Mouse (Mus musculus): ENCODE results near the gene Auts2.

Auts2 gene

GRCm38 (mm10) chr5:132170010-132170409 lies 373.1 kb downstream of the Auts2 start:
- DNase-seq (ENCODE audit: low spot score) = no peak

- DNase-seq (ENCODE audit: low spot score) = no peak
These were observed 374.3 kb downstream of the Auts2 start for GRCm38 (mm10) chr5:132168805-132169204.

- no peak for DNase-seq (ENCODE audit: low spot score)
These were observed 374.9 kb downstream of the Auts2 start for GRCm38 (mm10) chr5:132168224-132168623.

GRCm38 (mm10) chr5:132166559-132166958 lies 376.6 kb downstream of the Auts2 start:
- no peak for DNase-seq (ENCODE audit: low spot score)

- no peak for DNase-seq (ENCODE audit: low spot score)
These were observed 379.2 kb downstream of the Auts2 start for GRCm38 (mm10) chr5:132163960-132164359.

- no peak for DNase-seq (ENCODE audit: low spot score)
These were observed 381.0 kb downstream of the Auts2 start for GRCm38 (mm10) chr5:132162206-132162533.

- no peak for DNase-seq (ENCODE audit: low spot score)
These were observed 381.6 kb downstream of the Auts2 start for GRCm38 (mm10) chr5:132161338-132162205.

GRCm38 (mm10) chr5:132144181-132144580 lies 399.0 kb downstream of the Auts2 start:
- DNase-seq (ENCODE audit: low spot score) = no peak

- no peak for DNase-seq (ENCODE audit: low spot score)
These were observed 402.3 kb downstream of the Auts2 start for GRCm38 (mm10) chr5:132140816-132141215.

- no peak for DNase-seq (ENCODE audit: low spot score)
These were observed 407.0 kb downstream of the Auts2 start for GRCm38 (mm10) chr5:132135941-132136663.

GRCm38 (mm10) chr5:132131948-132132347 lies 411.2 kb downstream of the Auts2 start:
- no peak for DNase-seq (ENCODE audit: low spot score)

- no peak for DNase-seq (ENCODE audit: low spot score)
These were observed 412.6 kb downstream of the Auts2 start for GRCm38 (mm10) chr5:132130577-132130976.

GRCm38 (mm10) chr5:132126626-132127025 lies 416.5 kb downstream of the Auts2 start:
- DNase-seq (ENCODE audit: low spot score) = no peak

GRCm38 (mm10) chr5:132115631-132116030 lies 427.5 kb downstream of the Auts2 start:
- DNase-seq (ENCODE audit: low spot score) = no peak

GRCm38 (mm10) chr5:132114561-132115301 lies 428.4 kb downstream of the Auts2 start:
- no peak for DNase-seq (ENCODE audit: low spot score)

- peak; percentile 8 for DNase-seq (ENCODE audit: low spot score)
These were observed 429.7 kb downstream of the Auts2 start for GRCm38 (mm10) chr5:132113480-132113879.

GRCm38 (mm10) chr5:132112666-132113065 lies 430.5 kb downstream of the Auts2 start:
- no peak for DNase-seq (ENCODE audit: low spot score)

- no peak for DNase-seq (ENCODE audit: low spot score)
These were observed 440.7 kb downstream of the Auts2 start for GRCm38 (mm10) chr5:132102426-132102825.

- no peak for DNase-seq (ENCODE audit: low spot score)
These were observed 444.7 kb downstream of the Auts2 start for GRCm38 (mm10) chr5:132098461-132098860.

GRCm38 (mm10) chr5:132092721-132093120 lies 450.4 kb downstream of the Auts2 start:
- DNase-seq (ENCODE audit: low spot score) = no peak

GRCm38 (mm10) chr5:132089496-132090250 lies 453.5 kb downstream of the Auts2 start:
- DNase-seq (ENCODE audit: low spot score) = no peak

GRCm38 (mm10) chr5:132088585-132088984 lies 454.6 kb downstream of the Auts2 start:
- no peak for DNase-seq (ENCODE audit: low spot score)

All from urinary bladder, postnatal 14 days (tissue).